Mouse (Mus musculus) hindbrain, embryonic 16.5 days (tissue): ENCODE data around the gene Mpst. TPM values are rescaled to one million over a fixed set of nuclear protein-coding genes. Genes with fewer than 3 reads are reported as not detected.

Source experiments
- ATAC-seq: fragments of 200-750 bp; cut with Nextera tagmentation; 2 replicates; pipeline ENCODE4 v1.8.0; 2017; ENCODE audit warnings: moderate TSS enrichment, moderate library complexity
- H3K27ac ChIP-seq: fragments of 300-500 bp; sonication (generic); 2 replicates; pipeline ENCODE4 v1.5.1; 2014; ENCODE audit warnings: low read depth, mild to moderate bottlenecking, control low read depth, low read length, moderate library complexity
- H3K27me3 ChIP-seq: fragments of 300-500 bp; sonication (generic); replicated peaks from 2 replicates; pipeline ENCODE4 v1.6.1; 2014; ENCODE audit warnings: low read length; ENCODE audit not compliant: control insufficient read depth, insufficient read depth
- H3K36me3 ChIP-seq: fragments of 300-500 bp; sonication (generic); 2 replicates; pipeline ENCODE4 v1.6.1; 2014; ENCODE audit warnings: mild to moderate bottlenecking, low read length, moderate library complexity, mixed read lengths; ENCODE audit not compliant: control insufficient read depth, insufficient read depth
- H3K4me1 ChIP-seq: fragments of 300-500 bp; sonication (generic); 2 replicates; pipeline ENCODE4 v1.6.1; 2014; ENCODE audit warnings: low read depth, low read length; ENCODE audit not compliant: control insufficient read depth, insufficient read depth
- H3K4me2 ChIP-seq: fragments of 300-500 bp; sonication (generic); 2 replicates; pipeline ENCODE4 v1.6.1; 2014; ENCODE audit warnings: mild to moderate bottlenecking, low read length, control low read depth, moderate library complexity
- H3K4me3 ChIP-seq: fragments of 300-500 bp; sonication (generic); 2 replicates; pipeline ENCODE4 v1.5.1; 2014; ENCODE audit warnings: mild to moderate bottlenecking, low read length, control low read depth, moderate library complexity
- H3K9ac ChIP-seq: fragments of 300-500 bp; sonication (generic); 2 replicates; pipeline ENCODE4 v1.6.1; 2014; ENCODE audit warnings: low read depth, mild to moderate bottlenecking, control low read depth, low read length, moderate library complexity
- H3K9me3 ChIP-seq: fragments of 300-500 bp; sonication (generic); 2 replicates; pipeline ENCODE4 v1.6.1; 2014; ENCODE audit warnings: mild to moderate bottlenecking, low read length, moderate library complexity; ENCODE audit not compliant: control insufficient read depth
- WGBS: fragments of 180-500 bp; shearing (Covaris S2); extraction: QIAGEN DNeasy Blood & Tissue Kit; methylation state at CpG from one replicate; pipeline ENCODE4 v1.1.7; 2014; 5-methylcytosine and 5-hydroxymethylcytosine counted together
- polyA plus RNA-seq: library from polyadenylated mRNA; unstranded; fragments of >200 nt; fragmentation: Nextera tagmentation; extraction: Ambion mirVana; gene quantifications from 2 replicates; pipeline ENCODE4 v1.2.1, GENCODE M21; 2015

Gene Mpst
- polyA plus RNA-seq, 1 experiment from 2014 or later, result 5.1 TPM

GRCm38 (mm10) chr15:78378556-78378955, 27.7 kb upstream of the Mpst start:
- Histone ChIP-seq H3K27me3 (no peaks in the 10 kb centered on the region), H3K9ac (no peak overlapping the region)

GRCm38 (mm10) chr15:78380208-78380607, 26.0 kb upstream of the Mpst start:
- H3K27me3 ChIP-seq, result no peaks in the 10 kb centered on the region
- no peaks in the 10 kb centered on the region; the same call in 1 of the 2 replicates for H3K9me3 ChIP-seq
- H3K4me2 ChIP-seq, result no peak overlapping the region
- ATAC-seq, result no peak
- WGBS, result 83% methylated on average over 2 of the region's 2 CpGs
- no peaks in the 10 kb centered on the region for H3K4me1 ChIP-seq
- H3K9ac ChIP-seq, result no peak overlapping the region
- no peaks in the 10 kb centered on the region for H3K36me3 ChIP-seq
- H3K4me3 ChIP-seq, result no peak overlapping the region
- H3K27ac ChIP-seq, result no peak overlapping the region

More at GRCm38 (mm10) chr15:78378556-78378955, 27.7 kb upstream of the Mpst start:
- 86% methylated on average over 10 of the region's 10 CpGs for WGBS
- no peaks in the 10 kb centered on the region; the same call in 1 of the 2 replicates for H3K9me3 ChIP-seq
- H3K4me2 ChIP-seq, result no peak overlapping the region
- no peak overlapping the region for H3K4me3 ChIP-seq
- H3K36me3 ChIP-seq, result no peaks in the 10 kb centered on the region
- ATAC-seq, result no peak
- H3K4me1 ChIP-seq, result no peaks in the 10 kb centered on the region
- H3K27ac ChIP-seq, result no peak overlapping the region

GRCm38 (mm10) chr15:78380741-78381140, 25.5 kb upstream of the Mpst start:
- Histone ChIP-seq H3K4me3 (no peak overlapping the region), H3K27me3 (no peaks in the 10 kb centered on the region), H3K9me3 (no peaks in the 10 kb centered on the region; the same call in 1 of the 2 replicates), H3K36me3 (no peaks in the 10 kb centered on the region), H3K4me1 (no peaks in the 10 kb centered on the region), H3K9ac (no peak overlapping the region), H3K4me2 (no peak overlapping the region), H3K27ac (no peak overlapping the region)
- 63% methylated on average over 4 of the region's 4 CpGs for WGBS
- ATAC-seq, result no peak

GRCm38 (mm10) chr15:78382115-78382514, 24.1 kb upstream of the Mpst start:
- Histone ChIP-seq H3K4me1 (no peaks in the 10 kb centered on the region), H3K27me3 (no peaks in the 10 kb centered on the region), H3K36me3 (no peaks in the 10 kb centered on the region), H3K27ac (no peak overlapping the region), H3K9me3 (no peaks in the 10 kb centered on the region; the same call in 1 of the 2 replicates), H3K9ac (no peak overlapping the region), H3K4me2 (no peak overlapping the region), H3K4me3 (no peak overlapping the region)
- no peak for ATAC-seq
- 95% methylated on average over 4 of the region's 4 CpGs for WGBS

- 68% methylated on average over 11 of the region's 11 CpGs for WGBS
- no peaks in the 10 kb centered on the region for H3K4me1 ChIP-seq
- H3K4me2 ChIP-seq, result no peak overlapping the region
- no peaks in the 10 kb centered on the region; the same call in 1 of the 2 replicates for H3K9me3 ChIP-seq
- H3K36me3 ChIP-seq, result no peaks in the 10 kb centered on the region
- H3K9ac ChIP-seq, result no peak overlapping the region
- ATAC-seq, result peak; percentile 94
- peak overlapping the region; percentile 76 for H3K27ac ChIP-seq
- no peaks in the 10 kb centered on the region for H3K27me3 ChIP-seq
- H3K4me3 ChIP-seq, result no peak overlapping the region
These were observed 22.6 kb upstream of the Mpst start for GRCm38 (mm10) chr15:78383450-78384219.

GRCm38 (mm10) chr15:78384220-78385116, 21.7 kb upstream of the Mpst start:
- H3K4me1 ChIP-seq, result no peaks in the 10 kb centered on the region
- no peaks in the 10 kb centered on the region for H3K36me3 ChIP-seq
- H3K4me3 ChIP-seq, result no peak overlapping the region
- WGBS, result 52% methylated on average over 7 of the region's 7 CpGs
- peak; percentile 85 for ATAC-seq
- no peaks in the 10 kb centered on the region for H3K27me3 ChIP-seq
- no peak overlapping the region for H3K9ac ChIP-seq
- H3K9me3 ChIP-seq, result no peaks in the 10 kb centered on the region
- no peak overlapping the region for H3K4me2 ChIP-seq
- peak overlapping the region; percentile 72 for H3K27ac ChIP-seq

GRCm38 (mm10) chr15:78385564-78385963, 20.7 kb upstream of the Mpst start:
- Histone ChIP-seq H3K4me1 (no peaks in the 10 kb centered on the region), H3K27me3 (no peaks in the 10 kb centered on the region), H3K9ac (no peak overlapping the region), H3K9me3 (no peaks in the 10 kb centered on the region), H3K4me3 (no peak overlapping the region), H3K4me2 (no peak overlapping the region), H3K27ac (no peak overlapping the region; the same call in 1 of the 2 replicates), H3K36me3 (no peaks in the 10 kb centered on the region)
- ATAC-seq, result no peak
- 100% methylated on average over 1 of the region's 1 CpGs for WGBS

- H3K27ac ChIP-seq, result no peak overlapping the region
- no peak overlapping the region for H3K4me3 ChIP-seq
- no peaks in the 10 kb centered on the region for H3K27me3 ChIP-seq
- H3K9me3 ChIP-seq, result no peaks in the 10 kb centered on the region
- H3K4me2 ChIP-seq, result no peak overlapping the region
- H3K4me1 ChIP-seq, result no peaks in the 10 kb centered on the region
- no peaks in the 10 kb centered on the region for H3K36me3 ChIP-seq
- no peak overlapping the region for H3K9ac ChIP-seq
- ATAC-seq, result no peak
- 86% methylated on average over 3 of the region's 3 CpGs for WGBS
These were observed 15.4 kb upstream of the Mpst start for GRCm38 (mm10) chr15:78390855-78391254.

- WGBS, result 82% methylated on average over 8 of the region's 8 CpGs
- H3K27ac ChIP-seq, result no peak within 1 kb of the TSS
- H3K9ac ChIP-seq, result no peak within 1 kb of the TSS
- H3K9me3 ChIP-seq, result no peaks in the 10 kb centered on the region
- ATAC-seq, result no peak
- no peaks in the 10 kb centered on the region for H3K36me3 ChIP-seq
- H3K27me3 ChIP-seq, result no peaks in the 10 kb centered on the region
- no peak within 1 kb of the TSS for H3K4me2 ChIP-seq
- no peaks in the 10 kb centered on the region for H3K4me1 ChIP-seq
- no peak within 1 kb of the TSS for H3K4me3 ChIP-seq
These were observed 10.7 kb upstream of the Mpst start, which contains the start of gene Tex33 for GRCm38 (mm10) chr15:78395478-78395962. Gene Tex33, minus strand, starts transcription at chr15:78395912.
